Mouse (Mus musculus) T-helper 17 cell (primary cell): ENCODE measurements around the gene Chmp4b.

Source experiments
- in situ Hi-C, 2 experiments: fragments of 300-600 bp; cut with MboI, MseI; formaldehyde crosslinking; loops; 1 replicate in 1 of 2; 2 replicates in 1 of 2; pipeline ENCODE4 v1.15.1; 2025; ENCODE audit warnings: high pct_unique_total_duplicates in 2 of 2

Gene Chmp4b

DNA sequence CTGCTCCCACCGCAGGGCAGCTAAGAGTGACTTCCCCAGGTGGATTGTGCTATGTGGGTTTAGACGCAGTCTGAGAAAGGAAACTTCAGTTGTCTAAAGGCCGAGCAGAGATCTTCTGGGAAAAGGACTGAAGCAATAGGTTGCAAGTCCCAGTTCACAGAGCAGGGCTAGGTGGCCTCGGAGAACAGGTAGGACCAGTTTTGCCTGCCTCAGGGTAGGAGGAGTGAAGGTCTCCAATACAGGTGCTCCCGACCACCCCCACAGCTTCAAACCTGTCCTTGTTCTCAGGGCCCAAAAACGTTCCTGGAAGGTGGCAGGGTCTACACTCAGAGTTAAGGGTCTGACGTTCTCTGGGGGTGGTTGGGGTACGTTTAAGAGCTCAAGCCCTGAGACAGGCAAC, at the start of gene Chmp4b:
Chmp4b (plus strand) TSS at position 343 of the 400 bp plus-strand sequence.
- in situ Hi-C loops: no loop called here

GRCm38 (mm10) chr2:154603007-154603637, 48.4 kb upstream of the Chmp4b start:
- in situ Hi-C loops: no loop called here

GRCm38 (mm10) chr2:154603638-154604153, 47.8 kb upstream of the Chmp4b start, which contains the start of gene Pxmp4:
TSS of gene Pxmp4 (minus strand) at chr2:154603708.
- in situ Hi-C loops: no loop called here

DNA sequence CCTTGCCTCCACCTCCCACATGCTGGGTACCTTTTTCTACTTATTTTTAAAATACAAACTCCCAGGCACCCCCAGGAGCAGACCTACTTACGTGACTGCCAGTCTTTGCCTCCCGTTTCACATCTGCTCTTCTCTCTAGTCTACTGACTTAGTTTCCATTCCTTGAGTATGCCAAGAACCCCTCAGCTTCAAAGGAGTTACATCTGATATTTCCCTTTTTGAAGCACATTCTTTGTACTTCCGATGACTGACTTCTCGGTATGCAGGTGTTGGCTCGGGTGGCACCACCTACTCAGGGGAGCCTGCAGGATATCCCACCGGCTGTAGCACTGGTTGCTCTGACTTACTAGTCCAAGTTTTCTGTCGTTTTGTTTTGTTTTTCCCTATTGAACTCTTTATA, 47.3 kb upstream of the Chmp4b start:
- in situ Hi-C loops: no loop called here

DNA sequence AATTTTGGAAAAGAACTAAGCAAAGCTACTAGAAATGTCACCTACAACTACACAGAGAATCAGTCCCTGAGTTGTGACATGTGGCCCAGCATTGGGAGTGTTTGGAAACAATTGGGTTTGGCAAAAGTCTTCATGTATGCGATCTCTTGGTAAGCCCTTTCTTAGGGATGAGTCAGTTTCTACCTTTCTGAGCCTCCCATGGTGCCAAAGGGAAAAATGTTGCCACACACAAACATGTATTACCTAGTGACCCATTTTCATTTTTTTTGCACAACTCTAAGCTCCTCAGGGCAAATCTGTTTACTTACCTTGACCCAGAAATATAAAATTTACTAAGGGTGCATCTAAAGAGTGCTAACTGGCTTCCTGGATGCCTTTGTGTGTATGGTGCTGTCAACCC, 44.5 kb upstream of the Chmp4b start:
- in situ Hi-C loops: no loop called here

- in situ Hi-C loops: no loop called here
Measured at GRCm38 (mm10) chr2:154609050-154609767, 42.3 kb upstream of the Chmp4b start.

GRCm38 (mm10) chr2:154613118-154614115, 38.1 kb upstream of the Chmp4b start, which contains the start of the genes Zfp341 and 4930519P11Rik:
TSS of gene Zfp341 (plus strand) at chr2:154613297.
TSS of gene 4930519P11Rik (minus strand) at chr2:154613437.
- in situ Hi-C loops: no loop called here

GRCm38 (mm10) chr2:154614841-154615576, 36.5 kb upstream of the Chmp4b start:
- in situ Hi-C loops: no loop called here

DNA sequence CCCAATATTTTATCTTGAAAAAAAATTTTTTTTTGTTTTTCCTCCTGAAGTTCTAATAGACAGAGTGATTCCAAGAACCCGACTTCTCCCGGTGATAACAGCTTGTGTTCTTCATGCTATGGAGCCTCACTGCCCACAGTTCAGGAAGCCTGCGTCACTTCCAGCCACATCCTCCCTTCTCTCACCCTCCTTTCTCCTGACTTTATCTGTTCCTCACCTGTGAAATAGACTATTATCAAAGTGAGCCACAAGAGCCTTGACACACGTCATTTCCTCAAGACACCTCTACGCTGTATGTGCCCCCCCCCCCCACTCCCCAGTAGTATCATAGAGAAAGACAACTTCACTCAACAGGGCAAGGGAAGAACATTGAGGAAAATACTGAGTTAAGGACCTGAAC, 35.8 kb upstream of the Chmp4b start:
- in situ Hi-C loops: no loop called here

GRCm38 (mm10) chr2:154617061-154617460, 34.4 kb upstream of the Chmp4b start:
- in situ Hi-C loops: no loop called here

DNA sequence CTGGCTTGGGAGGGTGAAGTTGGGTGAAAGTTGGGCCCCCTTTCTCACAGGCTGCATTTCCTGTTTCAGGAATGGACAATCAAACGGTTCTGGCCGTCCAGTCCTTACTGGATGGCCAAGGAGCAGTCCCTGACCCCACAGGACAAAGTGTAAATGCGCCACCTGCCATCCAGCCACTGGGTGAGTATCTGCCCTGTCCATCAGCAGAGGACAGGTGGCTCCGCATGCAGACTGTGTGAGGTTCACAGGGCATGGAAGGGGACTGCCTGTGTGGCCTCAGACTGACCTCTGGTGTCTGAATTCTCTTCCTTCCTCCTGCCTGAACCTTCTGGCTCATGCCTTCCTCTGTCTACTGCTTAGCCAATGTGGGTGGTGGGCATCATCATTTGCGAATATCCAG, 29.8 kb upstream of the Chmp4b start:
- in situ Hi-C loops: no loop called here

GRCm38 (mm10) chr2:154624137-154624536, 27.4 kb upstream of the Chmp4b start:
- in situ Hi-C loops: no loop called here

DNA sequence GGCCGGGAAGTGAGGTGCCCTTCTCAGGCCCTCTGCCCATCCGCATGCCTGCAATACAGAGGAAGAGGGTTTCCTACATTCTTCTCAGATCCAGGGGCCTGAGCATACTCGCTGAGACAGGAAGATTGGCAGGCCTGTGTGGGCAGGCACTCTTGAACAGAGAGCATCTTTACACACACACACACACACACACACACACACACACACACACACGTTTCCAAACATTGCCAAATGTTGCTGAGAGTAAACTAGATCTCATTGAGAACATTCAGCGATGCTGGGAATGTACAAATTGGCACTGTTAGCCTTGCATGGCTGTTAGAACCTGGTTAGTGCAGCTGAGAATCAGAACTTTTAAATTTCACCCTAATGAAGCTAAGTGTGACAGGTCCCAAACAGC, 21.0 kb upstream of the Chmp4b start:
- in situ Hi-C loops: loop anchor here in 1 of 2 experiments (10.0 kb wide), 1 partner anchor 1404 kb away; no protein-coding TSS in a partner anchor

DNA sequence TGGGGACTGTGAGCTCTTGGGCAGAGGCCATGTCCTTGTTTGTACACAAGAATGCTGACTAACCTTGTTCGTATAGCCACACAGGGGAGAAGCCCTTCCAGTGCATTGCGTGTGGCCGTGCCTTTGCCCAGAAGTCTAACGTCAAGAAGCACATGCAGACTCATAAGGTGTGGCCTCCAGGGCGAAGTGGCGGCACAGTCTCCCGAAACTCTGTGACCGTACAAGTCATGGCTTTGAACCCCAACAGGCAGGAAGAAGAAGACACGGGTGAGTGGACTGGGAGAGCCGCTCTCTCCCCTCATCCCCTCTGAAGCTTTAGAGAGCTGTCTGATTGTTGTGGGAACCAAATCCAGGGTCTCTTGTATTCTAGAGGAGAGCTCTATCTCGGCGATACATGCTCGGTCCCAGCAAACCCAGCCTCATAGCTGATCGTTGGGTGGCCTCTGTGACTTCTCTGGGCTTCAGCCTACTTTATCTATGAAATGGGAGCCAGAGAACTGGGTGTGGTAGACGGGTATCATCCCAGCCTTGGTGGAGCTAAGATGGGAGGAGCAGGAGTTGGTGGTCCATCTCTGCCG, 19.2 kb upstream of the Chmp4b start:
- in situ Hi-C loops: loop anchor here in 1 of 2 experiments (10.0 kb wide), 1 partner anchor 1403 kb away; no protein-coding TSS in a partner anchor

- in situ Hi-C loops: loop anchor here in 1 of 2 experiments (10.0 kb wide), 1 partner anchor 1402 kb away; no protein-coding TSS in a partner anchor
Measured at GRCm38 (mm10) chr2:154633039-154633742, 18.3 kb upstream of the Chmp4b start.

- in situ Hi-C loops: loop anchor here in 1 of 2 experiments (10.0 kb wide), 1 partner anchor 1401 kb away; no protein-coding TSS in a partner anchor
Measured at GRCm38 (mm10) chr2:154633876-154634644, 17.4 kb upstream of the Chmp4b start.

- in situ Hi-C loops: loop anchor here in 1 of 2 experiments (10.0 kb wide), 1 partner anchor 1399 kb away; no protein-coding TSS in a partner anchor
Measured at GRCm38 (mm10) chr2:154635826-154636225, 15.7 kb upstream of the Chmp4b start.

GRCm38 (mm10) chr2:154638521-154638920, 13.0 kb upstream of the Chmp4b start:
- in situ Hi-C loops: loop anchor here in 1 of 2 experiments (10.0 kb wide), 1 partner anchor 1396 kb away; no protein-coding TSS in a partner anchor
